Mouse (Mus musculus) neural tube, embryonic 13.5 days (tissue): Measurements from ENCODE around the gene Vav2. TPM values are rescaled to one million over a fixed set of nuclear protein-coding genes. Genes with fewer than 3 reads are reported as not detected.

Source experiments
- ATAC-seq: fragments of 200-750 bp; cut with Nextera tagmentation; 2 replicates; pipeline ENCODE4 v1.8.0; 2017; ENCODE audit warnings: low read depth, mild to moderate bottlenecking, moderate TSS enrichment, moderate library complexity
- H3K27ac ChIP-seq: fragments of 300-500 bp; sonication (generic); replicated peaks from 2 replicates; pipeline ENCODE4 v1.5.1; 2015; ENCODE audit warnings: moderate library complexity, mild to moderate bottlenecking, inconsistent platforms
- H3K27me3 ChIP-seq: fragments of 300-500 bp; sonication (generic); 2 replicates; pipeline ENCODE4 v1.6.1; 2015; ENCODE audit warnings: mild to moderate bottlenecking, inconsistent platforms
- H3K36me3 ChIP-seq: fragments of 300-500 bp; sonication (generic); 2 replicates; pipeline ENCODE4 v1.6.1; 2015; ENCODE audit warnings: mild to moderate bottlenecking, inconsistent platforms
- H3K4me1 ChIP-seq: fragments of 300-500 bp; sonication (generic); replicated peaks from 2 replicates; pipeline ENCODE4 v1.6.1; 2015; ENCODE audit warnings: inconsistent platforms
- H3K4me2 ChIP-seq: fragments of 300-500 bp; sonication (generic); 2 replicates; pipeline ENCODE4 v1.6.1; 2015; ENCODE audit warnings: inconsistent platforms, mild to moderate bottlenecking, moderate library complexity
- H3K4me3 ChIP-seq: fragments of 300-500 bp; sonication (generic); 2 replicates; pipeline ENCODE4 v1.5.1; 2015; ENCODE audit warnings: mild to moderate bottlenecking, inconsistent platforms
- H3K9ac ChIP-seq: fragments of 300-500 bp; sonication (generic); 2 replicates; pipeline ENCODE4 v1.6.1; 2015; ENCODE audit warnings: moderate library complexity, mild to moderate bottlenecking, inconsistent platforms
- H3K9me3 ChIP-seq: fragments of 300-500 bp; sonication (generic); 2 replicates; pipeline ENCODE4 v1.6.1; 2016; ENCODE audit warnings: inconsistent platforms
- WGBS: fragments of 180-500 bp; shearing (Covaris S2); methylation state at CpG from one replicate; pipeline ENCODE4 v1.1.7; 2015; 5-methylcytosine and 5-hydroxymethylcytosine counted together
- polyA plus RNA-seq: library from polyadenylated mRNA; unstranded; fragments of >200 nt; fragmentation: Nextera tagmentation; extraction: Ambion mirVana; gene quantifications from 2 replicates; pipeline ENCODE4 v1.2.1, GENCODE M21; 2015

The Vav2 gene
- polyA plus RNA-seq, 1 experiment from 2014 or later: 14.8 TPM

- no peaks in the 10 kb centered on the region for H3K9me3 ChIP-seq
- H3K36me3 ChIP-seq: no peaks in the 10 kb centered on the region
- ATAC-seq: 0 out of 2 replicates have a peak, but pooled peaks have one; percentile 40
- H3K27me3 ChIP-seq: no peaks in the 10 kb centered on the region
- peak overlapping the region; percentile 34; the same call in 1 of the 2 replicates for H3K9ac ChIP-seq
- peak overlapping the region; percentile 71 for H3K27ac ChIP-seq
- WGBS: 6% methylated on average over 6 of the region's 6 CpGs
- H3K4me1 ChIP-seq: peaks cover 82% of the 10 kb centered on the region
- H3K4me2 ChIP-seq: no peak overlapping the region
- no peak overlapping the region for H3K4me3 ChIP-seq
These were observed 105.4 kb downstream of the Vav2 start for GRCm38 (mm10) chr2:27321431-27321875.

- no peak overlapping the region for H3K9ac ChIP-seq
- peaks cover 82% of the 10 kb centered on the region for H3K4me1 ChIP-seq
These were observed 106.0 kb downstream of the Vav2 start for GRCm38 (mm10) chr2:27320820-27321219.

GRCm38 (mm10) chr2:27318606-27319005 is 108.2 kb downstream of the Vav2 start:
- Histone ChIP-seq H3K27ac (peak overlapping the region; percentile 2; the same call in 1 of the 2 replicates), H3K4me3 (no peak overlapping the region)
- no peak for ATAC-seq

More at GRCm38 (mm10) chr2:27320820-27321219, 106.0 kb downstream of the Vav2 start:
- Histone ChIP-seq H3K27me3 (no peaks in the 10 kb centered on the region), H3K9me3 (no peaks in the 10 kb centered on the region), H3K27ac (no peak overlapping the region), H3K36me3 (no peaks in the 10 kb centered on the region), H3K4me3 (no peak overlapping the region), H3K4me2 (no peak overlapping the region)
- 49% methylated on average over 8 of the region's 8 CpGs for WGBS
- no peak for ATAC-seq

GRCm38 (mm10) chr2:27318197-27318596 is 108.6 kb downstream of the Vav2 start:
- peak overlapping the region; percentile 2; the same call in 1 of the 2 replicates for H3K27ac ChIP-seq
- H3K9ac ChIP-seq: no peak overlapping the region
- H3K4me1 ChIP-seq: peaks cover 81% of the 10 kb centered on the region
- H3K27me3 ChIP-seq: no peaks in the 10 kb centered on the region
- WGBS: 39% methylated on average over 1 of the region's 1 CpGs
- H3K9me3 ChIP-seq: no peaks in the 10 kb centered on the region
- no peak overlapping the region for H3K4me3 ChIP-seq
- no peaks in the 10 kb centered on the region for H3K36me3 ChIP-seq
- H3K4me2 ChIP-seq: no peak overlapping the region
- ATAC-seq: no peak

More at GRCm38 (mm10) chr2:27318606-27319005, 108.2 kb downstream of the Vav2 start:
- 51% methylated on average over 4 of the region's 4 CpGs for WGBS
- no peaks in the 10 kb centered on the region for H3K9me3 ChIP-seq
- H3K36me3 ChIP-seq: no peaks in the 10 kb centered on the region
- H3K27me3 ChIP-seq: no peaks in the 10 kb centered on the region
- H3K4me1 ChIP-seq: peaks cover 81% of the 10 kb centered on the region
- H3K9ac ChIP-seq: no peak overlapping the region
- H3K4me2 ChIP-seq: no peak overlapping the region

GRCm38 (mm10) chr2:27316167-27316566 is 110.7 kb downstream of the Vav2 start:
- Histone ChIP-seq H3K4me3 (no peak overlapping the region), H3K9ac (no peak overlapping the region), H3K27me3 (no peaks in the 10 kb centered on the region), H3K27ac (no peak overlapping the region), H3K4me2 (no peak overlapping the region), H3K4me1 (peaks cover 78% of the 10 kb centered on the region), H3K9me3 (no peaks in the 10 kb centered on the region), H3K36me3 (no peaks in the 10 kb centered on the region)
- 71% methylated on average over 5 of the region's 5 CpGs for WGBS
- ATAC-seq: no peak

- no peaks in the 10 kb centered on the region for H3K9me3 ChIP-seq
- no peak overlapping the region for H3K27ac ChIP-seq
- WGBS: 80% methylated on average over 5 of the region's 5 CpGs
These were observed 112.6 kb downstream of the Vav2 start for GRCm38 (mm10) chr2:27314269-27314668.

GRCm38 (mm10) chr2:27312500-27312899 is 114.3 kb downstream of the Vav2 start:
- no peaks in the 10 kb centered on the region for H3K27me3 ChIP-seq
- no peaks in the 10 kb centered on the region for H3K36me3 ChIP-seq
- H3K9ac ChIP-seq: no peak overlapping the region
- no peak overlapping the region for H3K4me2 ChIP-seq
- H3K27ac ChIP-seq: 0 out of 2 replicates have a peak overlapping the region, but pooled peaks have one; percentile 7
- ATAC-seq: no peak
- H3K4me3 ChIP-seq: no peak overlapping the region
- peaks cover 74% of the 10 kb centered on the region for H3K4me1 ChIP-seq
- no peaks in the 10 kb centered on the region for H3K9me3 ChIP-seq
- WGBS: 65% methylated on average over 3 of the region's 3 CpGs

More at GRCm38 (mm10) chr2:27314269-27314668, 112.6 kb downstream of the Vav2 start:
- Histone ChIP-seq H3K36me3 (no peaks in the 10 kb centered on the region), H3K4me1 (peaks cover 80% of the 10 kb centered on the region), H3K27me3 (no peaks in the 10 kb centered on the region), H3K4me2 (no peak overlapping the region), H3K4me3 (no peak overlapping the region), H3K9ac (no peak overlapping the region)
- no peak for ATAC-seq

GRCm38 (mm10) chr2:27311606-27312005 is 115.2 kb downstream of the Vav2 start:
- Histone ChIP-seq H3K9ac (no peak overlapping the region), H3K36me3 (no peaks in the 10 kb centered on the region), H3K4me3 (no peak overlapping the region), H3K4me1 (peaks cover 70% of the 10 kb centered on the region), H3K9me3 (no peaks in the 10 kb centered on the region), H3K4me2 (no peak overlapping the region), H3K27me3 (no peaks in the 10 kb centered on the region), H3K27ac (no peak overlapping the region)
- ATAC-seq: no peak
- 97% methylated on average over 3 of the region's 3 CpGs for WGBS

- no peaks in the 10 kb centered on the region for H3K36me3 ChIP-seq
- no peak for ATAC-seq
- H3K4me3 ChIP-seq: no peak overlapping the region
- H3K27ac ChIP-seq: peak overlapping the region; percentile 61; the same call in 1 of the 2 replicates
- no peaks in the 10 kb centered on the region for H3K9me3 ChIP-seq
- no peak overlapping the region for H3K9ac ChIP-seq
- peaks cover 63% of the 10 kb centered on the region for H3K4me1 ChIP-seq
- WGBS: 83% methylated on average over 5 of the region's 5 CpGs
- no peak overlapping the region for H3K4me2 ChIP-seq
- no peaks in the 10 kb centered on the region for H3K27me3 ChIP-seq
These were observed 115.9 kb downstream of the Vav2 start for GRCm38 (mm10) chr2:27310908-27311307.

GRCm38 (mm10) chr2:27310221-27310620 is 116.6 kb downstream of the Vav2 start:
- no peaks in the 10 kb centered on the region for H3K27me3 ChIP-seq
- H3K4me3 ChIP-seq: no peak overlapping the region
- H3K4me2 ChIP-seq: no peak overlapping the region
- no peaks in the 10 kb centered on the region for H3K9me3 ChIP-seq
- peaks cover 61% of the 10 kb centered on the region for H3K4me1 ChIP-seq
- no peak overlapping the region for H3K9ac ChIP-seq
- no peak for ATAC-seq
- 68% methylated on average over 5 of the region's 5 CpGs for WGBS
- H3K36me3 ChIP-seq: no peaks in the 10 kb centered on the region
- H3K27ac ChIP-seq: no peak overlapping the region

GRCm38 (mm10) chr2:27306628-27307027 is 120.2 kb downstream of the Vav2 start:
- H3K9me3 ChIP-seq: no peaks in the 10 kb centered on the region
- no peak overlapping the region for H3K9ac ChIP-seq
- peaks cover 47% of the 10 kb centered on the region for H3K4me1 ChIP-seq
- ATAC-seq: no peak
- H3K4me2 ChIP-seq: no peak overlapping the region
- no peaks in the 10 kb centered on the region for H3K36me3 ChIP-seq
- H3K27ac ChIP-seq: no peak overlapping the region
- H3K27me3 ChIP-seq: no peaks in the 10 kb centered on the region
- H3K4me3 ChIP-seq: no peak overlapping the region
- 87% methylated on average over 8 of the region's 8 CpGs for WGBS

- H3K9ac ChIP-seq: no peak overlapping the region
- no peaks in the 10 kb centered on the region for H3K36me3 ChIP-seq
- H3K27me3 ChIP-seq: no peaks in the 10 kb centered on the region
- no peak overlapping the region for H3K4me2 ChIP-seq
- WGBS: 49% methylated on average over 13 of the region's 13 CpGs
- peak overlapping the region; percentile 55 for H3K27ac ChIP-seq
- ATAC-seq: no peak
- H3K4me3 ChIP-seq: no peak overlapping the region
- peaks cover 52% of the 10 kb centered on the region for H3K4me1 ChIP-seq
- no peaks in the 10 kb centered on the region for H3K9me3 ChIP-seq
These were observed 122.1 kb downstream of the Vav2 start for GRCm38 (mm10) chr2:27304741-27305140.

GRCm38 (mm10) chr2:27304074-27304473 is 122.8 kb downstream of the Vav2 start:
- H3K36me3 ChIP-seq: no peaks in the 10 kb centered on the region
- ATAC-seq: no peak

More at GRCm38 (mm10) chr2:27304074-27304473, 122.8 kb downstream of the Vav2 start:
- Histone ChIP-seq H3K4me1 (peaks cover 46% of the 10 kb centered on the region), H3K9me3 (no peaks in the 10 kb centered on the region), H3K27me3 (no peaks in the 10 kb centered on the region), H3K4me2 (no peak overlapping the region), H3K9ac (no peak overlapping the region), H3K4me3 (no peak overlapping the region), H3K27ac (no peak overlapping the region; the same call in 1 of the 2 replicates)
